Mouse (Mus musculus) heart, embryonic 13.5 days (tissue): ENCODE results near the gene Pinlyp. TPM values are rescaled to one million over a fixed set of nuclear protein-coding genes. Genes with fewer than 3 reads are reported as not detected.
A peak's percentile ranks its signal among the peaks of the same experiment; 100 is the strongest.

Experiments
- ATAC-seq: fragments of 200-750 bp; cut with Nextera tagmentation; 2 replicates; pipeline ENCODE4 v1.8.0; 2017; ENCODE audit warnings: moderate TSS enrichment; ENCODE audit not compliant: insufficient number of reproducible peaks, low FRiP score, low TSS enrichment; ENCODE audit errors: extremely low read depth
- H3K27ac ChIP-seq: fragments of 300-500 bp; sonication (generic); replicated peaks from 2 replicates; pipeline ENCODE4 v1.5.1; 2015; ENCODE audit warnings: moderate library complexity, mild to moderate bottlenecking, inconsistent platforms
- H3K27me3 ChIP-seq: fragments of 300-500 bp; sonication (generic); replicated peaks from 2 replicates; pipeline ENCODE4 v1.6.1; 2015; ENCODE audit warnings: mild to moderate bottlenecking, inconsistent platforms
- H3K36me3 ChIP-seq: fragments of 300-500 bp; sonication (generic); 2 replicates; pipeline ENCODE4 v1.6.1; 2015; ENCODE audit warnings: mild to moderate bottlenecking, inconsistent platforms
- H3K4me1 ChIP-seq: fragments of 300-500 bp; sonication (generic); 2 replicates; pipeline ENCODE4 v1.6.1; 2015; ENCODE audit warnings: inconsistent platforms
- H3K4me2 ChIP-seq: fragments of 300-500 bp; sonication (generic); 2 replicates; pipeline ENCODE4 v1.6.1; 2015; ENCODE audit warnings: inconsistent platforms, mild to moderate bottlenecking, moderate library complexity
- H3K4me3 ChIP-seq: fragments of 300-500 bp; sonication (generic); 2 replicates; pipeline ENCODE4 v1.5.1; 2015; ENCODE audit warnings: moderate library complexity, mild to moderate bottlenecking, inconsistent platforms
- H3K9ac ChIP-seq: fragments of 300-500 bp; sonication (generic); 2 replicates; pipeline ENCODE4 v1.6.1; 2015; ENCODE audit warnings: inconsistent platforms, mild to moderate bottlenecking, moderate library complexity
- H3K9me3 ChIP-seq: fragments of 300-500 bp; sonication (generic); 2 replicates; pipeline ENCODE4 v1.6.1; 2016; ENCODE audit warnings: inconsistent platforms
- WGBS: fragments of 180-500 bp; shearing (Covaris S2); methylation state at CpG from one replicate; pipeline ENCODE4 v1.1.7; 2015; ENCODE audit warnings: mixed read lengths; 5-methylcytosine and 5-hydroxymethylcytosine counted together
- polyA plus RNA-seq: library from polyadenylated mRNA; unstranded; fragments of >200 nt; fragmentation: Nextera tagmentation; extraction: Ambion mirVana; gene quantifications from 2 replicates; pipeline ENCODE4 v1.2.1, GENCODE M21; 2015

Gene Pinlyp
- polyA plus RNA-seq, 1 experiment from 2014 or later: not detected

DNA sequence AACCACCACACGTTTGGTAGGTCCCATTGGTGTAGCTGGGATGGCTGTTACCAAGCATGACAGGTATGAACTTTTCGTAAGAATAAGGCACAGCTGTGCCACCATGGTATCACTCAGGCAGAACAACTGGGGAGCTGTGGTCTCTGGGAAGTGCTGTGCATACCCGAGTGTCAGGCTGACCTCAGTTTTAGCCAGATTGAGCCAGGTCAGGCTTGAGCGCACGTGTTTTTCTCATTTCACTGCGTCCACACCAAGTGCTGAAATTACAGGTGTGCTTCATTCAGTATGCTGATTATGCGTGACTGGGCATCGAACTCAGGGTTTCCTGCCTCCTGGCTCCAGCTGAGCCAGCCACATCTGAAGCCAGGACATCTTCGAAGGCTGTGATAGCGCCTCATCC is 9.9 kb upstream of the Pinlyp start:
- no peaks in the 10 kb centered on the region for H3K4me1 ChIP-seq
- H3K9ac ChIP-seq: no peak overlapping the region
- no peaks in the 10 kb centered on the region for H3K27me3 ChIP-seq
- no peaks in the 10 kb centered on the region for H3K9me3 ChIP-seq
- H3K36me3 ChIP-seq: peaks cover 83% of the 10 kb centered on the region
- no peak overlapping the region for H3K4me3 ChIP-seq
- 88% methylated on average over 10 of the region's 10 CpGs for WGBS
- no peak for ATAC-seq
- no peak overlapping the region for H3K4me2 ChIP-seq
- H3K27ac ChIP-seq: no peak overlapping the region

DNA sequence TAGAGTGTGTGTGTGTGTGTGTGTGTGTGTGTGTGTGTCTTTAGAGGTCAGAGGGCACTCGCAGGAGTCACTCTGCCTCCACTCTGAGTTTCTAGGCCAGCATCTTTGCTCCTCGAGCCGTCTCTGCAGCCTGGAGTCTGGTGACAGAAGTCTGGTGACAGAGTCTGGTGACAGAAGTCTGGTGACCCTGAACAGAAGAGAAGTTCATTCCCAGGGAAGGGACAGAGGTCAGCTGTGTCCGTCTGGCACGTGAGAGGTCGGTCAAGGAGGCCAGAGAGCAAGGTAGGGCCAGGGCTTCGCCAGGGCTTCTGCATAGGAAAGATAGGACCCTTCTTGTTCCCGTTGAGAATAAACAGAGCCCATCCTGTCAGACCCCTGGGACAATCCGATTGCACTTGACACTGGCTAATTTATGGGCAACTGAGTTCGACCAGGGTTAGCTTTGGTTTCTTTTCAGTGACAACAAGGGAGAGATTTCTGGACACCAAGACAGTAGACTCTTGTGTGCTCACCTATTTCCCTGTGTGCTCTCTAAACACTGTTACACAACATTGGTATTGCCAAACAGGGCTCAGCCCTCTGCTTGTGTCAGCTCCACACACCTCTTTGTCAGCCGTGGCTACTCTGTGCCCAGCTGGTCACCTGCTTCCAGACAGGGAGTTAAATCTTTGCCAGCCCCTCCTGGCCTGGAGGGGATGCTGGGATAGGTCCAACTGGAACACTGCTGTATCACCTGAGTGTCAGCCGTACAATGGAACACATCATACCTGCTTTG is 6.3 kb upstream of the Pinlyp start:
- WGBS: 75% methylated on average over 12 of the region's 12 CpGs
- Histone ChIP-seq H3K9ac (no peak overlapping the region), H3K4me2 (no peak overlapping the region), H3K36me3 (peaks cover 85% of the 10 kb centered on the region), H3K4me1 (peaks cover 8% of the 10 kb centered on the region), H3K27ac (no peak overlapping the region), H3K27me3 (no peaks in the 10 kb centered on the region), H3K9me3 (no peaks in the 10 kb centered on the region), H3K4me3 (no peak overlapping the region)
- no peak for ATAC-seq

DNA sequence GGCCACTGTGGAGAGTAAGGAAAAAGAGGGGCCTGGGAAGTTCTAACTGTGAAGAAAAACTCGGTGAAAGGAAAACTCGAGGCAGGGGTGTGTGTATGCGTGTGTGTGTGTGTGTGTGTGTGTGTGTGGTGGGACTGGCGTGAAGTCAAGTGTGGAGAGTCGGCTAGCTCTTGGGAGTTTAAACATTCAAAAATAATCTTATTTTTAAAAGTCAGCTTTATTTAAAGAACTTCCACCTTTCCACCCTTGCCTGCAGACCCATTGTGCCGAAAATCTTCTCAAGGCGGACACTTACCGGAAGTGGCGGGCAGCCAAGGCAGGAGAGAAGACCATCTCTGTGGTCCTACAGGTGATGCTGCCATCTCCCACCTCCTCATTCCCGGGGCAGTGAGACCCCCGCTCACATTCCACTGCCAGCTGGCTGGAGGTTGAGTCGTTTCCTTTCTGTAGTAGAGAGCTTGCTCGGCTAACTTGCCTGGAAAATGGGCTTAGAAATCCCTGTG is 1.7 kb upstream of the Pinlyp start:
- H3K9me3 ChIP-seq: no peaks in the 10 kb centered on the region
- H3K4me2 ChIP-seq: peak overlapping the region; percentile 79
- no peak for ATAC-seq
- H3K27me3 ChIP-seq: no peaks in the 10 kb centered on the region
- peak overlapping the region; percentile 73 for H3K4me3 ChIP-seq
- peaks cover 15% of the 10 kb centered on the region for H3K4me1 ChIP-seq
- peaks cover 46% of the 10 kb centered on the region for H3K36me3 ChIP-seq
- 25% methylated on average over 13 of the region's 13 CpGs for WGBS
- H3K9ac ChIP-seq: peak overlapping the region; percentile 89
- H3K27ac ChIP-seq: peak overlapping the region; percentile 58; the same call in 1 of the 2 replicates

DNA sequence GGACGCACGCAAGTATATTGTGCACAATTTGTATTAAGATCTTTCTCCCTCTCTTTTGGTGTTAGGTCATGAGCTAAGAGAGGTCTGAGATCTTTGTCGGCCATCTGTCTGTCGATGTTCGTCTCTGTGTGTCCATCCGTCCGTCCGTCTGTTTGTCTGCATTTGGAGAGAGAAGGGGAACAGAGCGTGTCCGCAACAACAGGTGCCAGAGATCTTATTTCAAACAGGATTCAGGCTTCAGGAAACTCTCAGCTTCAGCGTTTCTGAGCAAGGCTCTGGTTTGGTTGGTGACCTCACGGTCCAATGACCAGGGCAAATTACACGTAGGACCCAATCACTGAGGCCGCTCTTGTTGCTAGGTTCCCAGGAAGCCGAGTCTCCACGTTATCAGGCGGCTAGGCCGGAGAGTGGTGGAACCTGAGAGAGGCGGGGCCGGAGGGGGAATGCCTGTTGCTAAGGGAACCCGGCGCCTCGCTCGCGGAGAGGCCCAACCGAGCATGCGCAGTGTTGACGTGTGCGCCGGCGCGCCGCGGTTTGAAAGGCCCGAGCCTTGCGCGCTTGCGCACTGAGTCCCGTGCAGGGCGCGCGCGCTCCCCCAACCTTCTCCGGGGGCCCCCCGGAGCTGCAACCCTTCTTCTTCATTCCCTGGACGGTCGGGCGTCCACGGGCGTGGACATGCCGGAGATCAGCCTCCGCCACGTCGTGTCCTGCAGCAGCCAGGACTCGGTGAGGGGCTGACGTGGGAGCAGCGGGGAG is 894 bp upstream of the Pinlyp start:
- ATAC-seq: peak; percentile 97
- under 1% methylated on average over 57 of the region's 57 CpGs for WGBS
- Histone ChIP-seq H3K4me1 (peaks cover 15% of the 10 kb centered on the region), H3K27ac (peak overlapping the region; percentile 80), H3K4me2 (peak overlapping the region; percentile 79), H3K27me3 (no peaks in the 10 kb centered on the region), H3K9me3 (no peaks in the 10 kb centered on the region), H3K36me3 (peaks cover 38% of the 10 kb centered on the region), H3K9ac (peak overlapping the region; percentile 89), H3K4me3 (peak overlapping the region; percentile 73)

DNA sequence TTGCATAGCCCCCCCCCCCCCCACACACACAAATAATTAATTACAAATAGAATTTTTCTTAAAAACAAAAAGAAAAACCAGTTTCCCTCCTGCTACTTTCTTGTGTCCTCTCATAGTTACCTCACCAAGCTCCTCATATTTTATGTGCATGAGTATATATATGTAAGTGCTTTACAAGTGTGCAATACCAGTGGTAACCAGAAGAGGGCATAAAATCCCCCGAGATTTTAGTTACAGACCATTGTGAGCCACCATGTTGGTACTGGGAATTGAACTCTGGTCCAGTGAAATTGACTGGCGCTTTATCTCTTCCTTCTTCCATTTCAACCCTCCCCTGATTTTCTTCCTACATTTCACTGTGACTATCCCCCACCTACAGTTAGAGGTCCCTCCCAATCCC is 1.4 kb downstream of the Pinlyp start:
- H3K4me1 ChIP-seq: peaks cover 15% of the 10 kb centered on the region
- H3K9me3 ChIP-seq: no peaks in the 10 kb centered on the region
- peaks cover 15% of the 10 kb centered on the region for H3K36me3 ChIP-seq
- H3K9ac ChIP-seq: no peak overlapping the region
- no peak overlapping the region for H3K4me2 ChIP-seq
- H3K27ac ChIP-seq: no peak overlapping the region
- 84% methylated on average over 2 of the region's 2 CpGs for whole genome bisulfite sequencing
- ATAC-seq: no peak
- no peaks in the 10 kb centered on the region for H3K27me3 ChIP-seq
- H3K4me3 ChIP-seq: no peak overlapping the region

DNA sequence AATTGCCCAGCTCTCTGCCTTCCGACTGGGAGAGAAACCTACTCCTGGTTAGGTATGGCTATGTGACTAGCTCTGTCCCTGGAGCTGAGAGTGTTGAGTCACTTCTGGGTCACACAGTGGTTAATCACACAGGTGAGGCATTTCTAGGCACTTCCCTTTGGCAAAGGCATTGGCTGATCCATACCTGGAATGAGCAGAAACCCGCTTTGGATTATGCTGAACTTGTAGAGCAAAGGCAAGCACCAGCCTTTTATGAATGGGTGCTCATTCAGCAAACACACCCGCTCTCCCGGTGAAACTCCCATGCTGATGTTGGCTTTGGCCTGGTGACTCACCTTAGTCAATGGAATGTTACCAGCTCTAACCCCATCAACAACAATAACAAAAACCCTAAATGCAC is 6.2 kb downstream of the Pinlyp start:
- Histone ChIP-seq H3K36me3 (peaks cover 20% of the 10 kb centered on the region), H3K9me3 (no peaks in the 10 kb centered on the region), H3K9ac (no peak overlapping the region), H3K4me1 (no peaks in the 10 kb centered on the region), H3K4me2 (no peak overlapping the region), H3K4me3 (no peak overlapping the region), H3K27me3 (no peaks in the 10 kb centered on the region), H3K27ac (no peak overlapping the region)
- no peak for ATAC-seq
- 91% methylated on average over 4 of the region's 4 CpGs for WGBS

DNA sequence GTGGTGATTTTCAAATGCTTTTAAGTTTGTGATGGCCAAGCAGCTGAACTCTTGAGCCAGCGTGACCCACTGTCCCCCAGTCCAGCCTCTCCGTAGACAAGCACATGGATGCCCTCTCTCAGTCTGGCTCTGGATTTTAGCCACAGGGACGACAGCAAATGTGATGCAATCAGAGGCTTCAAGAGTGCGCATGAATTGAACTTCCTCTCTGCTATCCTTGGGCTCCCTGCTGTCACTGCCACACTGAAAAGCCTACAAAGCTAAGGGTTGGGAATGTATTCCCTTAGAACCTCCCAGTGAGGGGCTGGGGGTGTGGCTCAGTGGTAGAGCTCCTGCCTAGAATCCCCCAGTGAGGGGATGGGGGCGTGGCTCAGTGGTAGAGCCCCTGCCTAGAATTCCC is 7.2 kb downstream of the Pinlyp start:
- ATAC-seq: no peak
- H3K27ac ChIP-seq: no peak overlapping the region
- peaks cover 30% of the 10 kb centered on the region for H3K36me3 ChIP-seq
- peaks cover 5% of the 10 kb centered on the region for H3K27me3 ChIP-seq
- H3K4me3 ChIP-seq: no peak overlapping the region
- no peak overlapping the region for H3K9ac ChIP-seq
- H3K4me2 ChIP-seq: no peak overlapping the region
- peaks cover 9% of the 10 kb centered on the region; the same call in 1 of the 2 replicates for H3K4me1 ChIP-seq
- WGBS: 75% methylated on average over 5 of the region's 5 CpGs
- H3K9me3 ChIP-seq: no peaks in the 10 kb centered on the region

DNA sequence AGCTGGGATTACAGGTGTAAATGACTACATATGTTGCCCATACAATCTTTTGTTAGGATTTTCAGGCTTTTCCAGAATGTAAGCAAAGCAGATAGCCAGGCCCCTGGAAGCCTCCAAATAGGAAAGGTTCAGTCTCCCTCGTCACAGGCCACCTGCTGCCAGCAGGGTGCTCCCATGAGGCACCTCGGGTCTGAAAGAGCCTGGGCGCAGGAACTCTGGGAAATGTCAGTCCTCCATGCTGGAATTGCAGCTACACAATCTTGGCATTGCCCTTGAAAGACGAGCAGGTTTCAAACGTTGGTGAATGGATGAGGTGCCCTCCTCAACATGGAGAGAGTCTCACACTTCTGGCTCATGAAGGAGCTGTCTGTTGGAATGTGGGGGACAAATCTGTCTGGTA is 7.8 kb downstream of the Pinlyp start:
- H3K27ac ChIP-seq: no peak overlapping the region
- H3K9ac ChIP-seq: no peak overlapping the region
- H3K4me3 ChIP-seq: no peak overlapping the region
- no peak overlapping the region for H3K4me2 ChIP-seq
- peaks cover 35% of the 10 kb centered on the region for H3K36me3 ChIP-seq
- peaks cover 12% of the 10 kb centered on the region; the same call in 1 of the 2 replicates for H3K4me1 ChIP-seq
- peaks cover 11% of the 10 kb centered on the region for H3K27me3 ChIP-seq
- 34% methylated on average over 5 of the region's 5 CpGs for WGBS
- no peaks in the 10 kb centered on the region for H3K9me3 ChIP-seq
- no peak for ATAC-seq

DNA sequence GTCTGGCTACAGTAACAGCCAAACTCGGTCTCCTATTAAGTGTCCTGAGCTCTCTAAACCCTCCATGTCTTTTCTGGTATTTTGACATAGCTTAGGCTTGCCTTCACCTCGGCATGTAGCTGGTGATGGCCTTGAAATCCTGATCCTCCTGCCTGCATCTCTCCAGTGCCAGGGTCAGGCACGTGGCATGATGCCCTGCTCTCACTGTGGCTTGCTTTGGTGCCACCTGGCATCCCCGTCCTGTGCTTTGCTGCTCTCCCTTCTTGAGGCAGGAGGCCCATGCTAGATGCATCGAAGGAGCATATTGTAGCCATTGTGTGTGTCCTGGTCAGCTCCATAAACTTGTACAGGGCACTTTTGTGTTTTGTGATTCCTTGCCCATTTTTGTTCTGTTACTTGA is 8.3 kb downstream of the Pinlyp start:
- WGBS: 80% methylated on average over 5 of the region's 5 CpGs
- no peak for ATAC-seq
- peaks cover 41% of the 10 kb centered on the region for H3K36me3 ChIP-seq
- no peak overlapping the region for H3K4me2 ChIP-seq
- no peaks in the 10 kb centered on the region for H3K9me3 ChIP-seq
- no peak overlapping the region for H3K27ac ChIP-seq
- peaks cover 14% of the 10 kb centered on the region for H3K27me3 ChIP-seq
- no peak overlapping the region for H3K9ac ChIP-seq
- no peak overlapping the region for H3K4me3 ChIP-seq
- H3K4me1 ChIP-seq: peaks cover 12% of the 10 kb centered on the region; the same call in 1 of the 2 replicates

DNA sequence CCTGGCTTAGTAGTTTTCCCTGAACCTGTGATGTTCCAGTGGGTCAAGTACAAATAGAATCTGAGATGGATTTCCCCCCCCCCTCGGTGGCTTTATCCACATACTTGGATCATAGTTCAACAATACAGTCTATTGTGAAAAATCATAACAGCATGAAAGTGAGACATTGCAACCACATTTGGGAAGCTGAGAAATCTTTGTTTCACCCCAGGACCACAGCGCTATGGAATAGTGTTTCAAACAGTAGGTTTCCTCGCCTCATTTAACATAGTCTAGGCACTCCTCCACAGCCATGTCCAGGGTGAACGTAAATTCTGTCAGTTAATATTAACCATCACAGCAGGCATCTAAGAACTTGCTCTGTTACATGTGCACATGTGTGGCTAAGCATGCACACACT is 8.8 kb downstream of the Pinlyp start:
- no peak for ATAC-seq
- H3K9me3 ChIP-seq: no peaks in the 10 kb centered on the region
- no peak overlapping the region for H3K4me3 ChIP-seq
- 82% methylated on average over 4 of the region's 4 CpGs for WGBS
- H3K9ac ChIP-seq: no peak overlapping the region
- H3K4me2 ChIP-seq: no peak overlapping the region
- no peak overlapping the region for H3K27ac ChIP-seq
- peaks cover 45% of the 10 kb centered on the region for H3K36me3 ChIP-seq
- peaks cover 17% of the 10 kb centered on the region for H3K4me1 ChIP-seq
- peaks cover 14% of the 10 kb centered on the region for H3K27me3 ChIP-seq

DNA sequence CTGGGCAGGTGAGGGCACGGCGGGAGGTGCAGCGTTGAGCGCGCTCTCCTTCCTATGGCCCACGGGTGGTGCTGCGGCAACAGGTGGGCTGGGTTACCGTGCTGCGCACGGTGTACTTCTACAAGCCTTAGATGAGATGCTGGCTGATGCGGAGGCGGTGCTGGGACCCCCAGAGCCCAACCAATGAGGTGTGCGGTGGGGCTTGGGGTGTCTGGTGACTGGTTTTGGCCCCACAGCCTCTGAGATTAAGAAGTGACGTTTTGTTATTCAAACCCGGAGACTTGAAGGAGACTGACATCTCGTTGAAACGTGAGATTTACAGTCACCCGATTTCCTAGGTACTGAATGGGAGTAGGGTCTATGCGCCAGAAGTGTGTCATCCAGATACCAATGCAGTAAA is 11.6 kb downstream of the Pinlyp start:
- Histone ChIP-seq H3K4me3 (peak overlapping the region; percentile 12; the same call in 1 of the 2 replicates), H3K36me3 (peaks cover 45% of the 10 kb centered on the region), H3K27me3 (peaks cover 14% of the 10 kb centered on the region), H3K27ac (no peak overlapping the region), H3K4me2 (peak overlapping the region; percentile 41), H3K9me3 (no peaks in the 10 kb centered on the region), H3K4me1 (peaks cover 26% of the 10 kb centered on the region), H3K9ac (peak overlapping the region; percentile 61)
- no peak for ATAC-seq
- 36% methylated on average over 19 of the region's 19 CpGs for WGBS
